In genomic region chr14:21662465-21663142, GRCm38 (mm10) we compare ENCODE assay signal across 9 mouse cellular contexts. TPM values are rescaled to one million over a fixed set of nuclear protein-coding genes. Genes with fewer than 3 reads are reported as not detected.
A peak's percentile ranks its signal among the peaks of the same experiment; 100 is the strongest.
DNase-seq lines count a peak whose midpoint lies in the region; ATAC-seq lines count a peak whose summit lies in the region.
"Had no signal": no experiment of that assay in that cellular context is flagged by ENCODE, and none has a peak within 500 bp of the region (broad histone marks: within the 10 kb centered on the region; RNA-seq: fewer than 3 reads in every experiment).

No protein-coding gene starts in this region.

- peak; percentile 54 for DNase-seq in kidney, adult 11 months
- peak; percentile 25 for DNase-seq in c-Kit-positive CD71-positive TER-119-positive erythroid progenitor cells, embryonic 14.5 days (ENCODE audit: low spot score)
- no peak for DNase-seq in liver, embryonic 11.5 days (ENCODE audit: low spot score)
- DNase-seq in retina, embryonic 14.5 days (ENCODE audit: low spot score), result peak; percentile 28
- no peak for DNase-seq in layer of hippocampus, adult 9-11 months
- no peak for DNase-seq in cerebellum, postnatal 14 days
- no peak for DNase-seq in heart, adult 18-20 months

- H3K9ac ChIP-seq in kidney, embryonic 15.5 days, result no peak overlapping the region
- no peak overlapping the region for H3K9ac ChIP-seq in liver, embryonic 11.5 days (ENCODE audit: low read depth, low read length)
- H3K9ac ChIP-seq: limb, embryonic 13.5 days had no signal

- no peak overlapping the region for H3K27ac ChIP-seq in kidney, embryonic 15.5 days
- H3K27ac ChIP-seq in liver, embryonic 11.5 days (ENCODE audit: low read depth, low read length), result no peak overlapping the region
- H3K27ac ChIP-seq: limb, embryonic 13.5 days had no signal

- no peak overlapping the region for H3K4me2 ChIP-seq in kidney, embryonic 15.5 days
- H3K4me2 ChIP-seq in liver, embryonic 11.5 days, result no peak overlapping the region
- H3K4me2 ChIP-seq: limb, embryonic 13.5 days had no signal

- H3K4me1 ChIP-seq in kidney, embryonic 15.5 days, result 0 out of 2 replicates have a peak, but pooled peaks cover 3% of the 10 kb centered on the region
- peaks cover 6% of the 10 kb centered on the region; the same call in 1 of the 2 replicates for H3K4me1 ChIP-seq in liver, embryonic 11.5 days (replicated peaks; ENCODE audit: control insufficient read depth, insufficient read depth, low read length)

- H3K4me3 ChIP-seq in kidney, embryonic 15.5 days (replicated peaks), result no peak overlapping the region
- no peak overlapping the region for H3K4me3 ChIP-seq in liver, embryonic 11.5 days (ENCODE audit: low read depth, low read length)
- H3K4me3 ChIP-seq: limb, embryonic 13.5 days had no signal

- no peaks in the 10 kb centered on the region for H3K9me3 ChIP-seq in kidney, embryonic 15.5 days (replicated peaks)
- H3K9me3 ChIP-seq in liver, embryonic 11.5 days (ENCODE audit: control insufficient read depth, low read length), result no peaks in the 10 kb centered on the region
- H3K9me3 ChIP-seq: limb, embryonic 13.5 days had no signal

- ATAC-seq in kidney, embryonic 15.5 days (replicated peaks; ENCODE audit: low FRiP score), result no peak
- ATAC-seq in liver, embryonic 11.5 days (replicated peaks; ENCODE audit: low FRiP score), result peak; percentile 67

- WGBS in kidney, embryonic 15.5 days, result 73% methylated on average over 8 of the region's 8 CpGs
- WGBS in liver, embryonic 11.5 days, result 59% methylated on average over 8 of the region's 8 CpGs

- H3K27me3 ChIP-seq in kidney, embryonic 15.5 days, result no peaks in the 10 kb centered on the region
- no peaks in the 10 kb centered on the region for H3K27me3 ChIP-seq in liver, embryonic 11.5 days (replicated peaks; ENCODE audit: control insufficient read depth, insufficient read depth, low read length)
- H3K27me3 ChIP-seq: limb, embryonic 13.5 days had no signal

- peaks cover 65% of the 10 kb centered on the region for H3K36me3 ChIP-seq in kidney, embryonic 15.5 days
- H3K36me3 ChIP-seq in liver, embryonic 11.5 days (ENCODE audit: control insufficient read depth, insufficient read depth, low read length), result peaks cover 3% of the 10 kb centered on the region; the same call in 1 of the 2 replicates

RNA-seq across cellular contexts. Expression of gene Dupd1, which starts 51.8 kb away (rescaled TPM):
- polyA plus RNA-seq in kidney, embryonic 15.5 days (2015; fragmentation: Nextera tagmentation; extraction: Ambion mirVana), result 0.14 TPM in 1 of 2 replicates, not detected in the other
- 0.15 TPM in 1 of 2 replicates, not detected in the other for polyA plus RNA-seq in liver, embryonic 11.5 days (2014; fragmentation: Nextera tagmentation; extraction: Ambion mirVana)
- total RNA-seq in heart, adult 18-20 months (2021), result under 1 TPM; 0.22 to 0.26 TPM

Comparison
In these comparisons a context has a peak if more than half of its experiments do, and no peak if none do; other contexts are left out.
1. DNase-seq: peak in kidney, adult 11 months (single experiment), c-Kit-positive CD71-positive TER-119-positive erythroid progenitor cells, embryonic 14.5 days (single experiment) and retina, embryonic 14.5 days (single experiment); none in liver, embryonic 11.5 days (single experiment), layer of hippocampus, adult 9-11 months (single experiment), cerebellum, postnatal 14 days (0 of 2) and heart, adult 18-20 months (0 of 2).